Mouse (Mus musculus) 416B (cell line): ENCODE measurements at regions not wholly inside any gene's neighbourhood (a gene's known extent, or its start where the extent isn't known, plus 50 kb on each side); places are given as distances from the start of the nearest gene placed in this dataset.

Experiments used
- DNase-seq: peaks from one replicate; pipeline ENCODE4 v3.0.0; 2011; ENCODE audit warnings: low read depth

DNA sequence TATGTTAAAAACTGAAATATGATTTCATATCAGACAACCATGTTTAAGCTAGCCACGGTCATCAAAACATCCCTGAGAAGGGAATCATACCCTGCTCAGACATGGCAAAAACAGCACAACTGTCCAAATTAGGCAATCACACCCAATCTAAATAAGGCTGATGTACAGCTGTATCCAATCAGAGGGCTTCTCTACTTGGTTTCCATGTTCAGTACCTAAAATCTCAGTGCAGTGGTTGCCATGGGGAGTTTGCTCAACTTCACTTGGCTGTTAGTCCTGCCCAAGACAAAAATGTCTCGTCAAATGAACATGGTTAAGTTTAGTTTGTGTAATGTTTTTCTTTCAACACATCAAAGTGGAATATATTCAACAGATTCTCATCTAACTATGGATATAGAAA lies 987.0 kb downstream of the Cdh9 start:
- DNase-seq = no peak

DNA sequence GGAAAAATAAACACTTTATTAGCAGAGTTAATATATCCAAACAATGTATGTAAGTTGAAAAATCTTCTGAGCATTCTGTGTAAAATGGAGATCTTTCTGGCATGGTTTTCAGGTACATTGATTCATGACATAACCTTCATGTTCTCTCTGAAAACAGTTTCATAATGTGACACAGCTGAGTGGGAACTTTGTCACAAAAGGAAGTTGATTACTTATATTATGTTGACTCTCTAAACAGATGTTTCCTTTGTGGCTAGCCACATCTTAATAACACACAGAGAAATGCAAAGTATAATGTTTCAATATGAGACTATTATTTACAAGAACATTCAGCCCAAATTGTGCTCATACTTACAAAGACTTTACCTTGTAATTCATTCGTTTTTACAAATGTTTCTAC lies 1002.1 kb downstream of the Cdh9 start:
- DNase-seq = peak; percentile 73

DNA sequence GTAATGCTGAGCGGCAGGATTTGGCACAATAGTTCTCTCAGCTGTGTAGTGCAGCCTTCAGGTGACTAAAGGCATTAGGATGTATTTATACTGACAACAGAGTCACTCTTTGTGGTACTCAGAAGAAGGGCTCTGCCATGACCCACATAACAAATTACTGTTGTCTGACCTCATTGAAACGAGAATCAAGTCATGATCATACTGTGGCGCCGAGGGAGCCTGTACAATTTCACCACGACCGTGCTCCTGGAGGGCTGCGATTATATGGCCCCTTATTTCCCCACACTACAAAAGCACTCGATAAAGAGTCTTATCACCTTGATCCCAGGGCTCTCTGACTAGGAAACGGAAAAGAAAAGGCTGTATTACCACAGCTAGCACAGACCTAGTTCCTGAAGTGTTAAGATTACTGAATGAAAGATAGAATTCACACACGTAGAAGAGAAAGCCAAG lies 1041.7 kb downstream of the Cdh9 start:
- DNase-seq = no peak

DNA sequence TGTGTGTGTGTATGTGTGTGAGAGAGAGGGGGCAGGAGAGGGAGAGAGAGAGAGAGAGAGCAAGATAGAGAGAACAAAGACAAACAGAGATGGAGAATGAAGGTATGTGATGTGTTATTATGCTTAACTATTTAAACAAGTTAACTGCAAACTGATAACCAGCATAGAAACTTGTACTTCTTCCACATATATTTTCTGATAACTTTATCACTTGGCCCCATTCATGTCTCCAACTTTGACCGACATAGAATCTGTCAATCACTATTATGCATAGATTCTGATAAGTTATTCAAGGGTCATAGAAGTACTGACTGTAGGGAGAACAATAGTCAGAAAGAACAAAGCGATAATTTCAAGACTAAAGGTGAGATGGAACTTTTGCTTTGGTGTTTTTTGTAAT lies 1039.0 kb upstream of the Cdh10 start:
- no peak for DNase-seq

GRCm38 (mm10) chr15:17783368-17783767 lies 1035.4 kb upstream of the Cdh10 start:
- DNase-seq = no peak

DNA sequence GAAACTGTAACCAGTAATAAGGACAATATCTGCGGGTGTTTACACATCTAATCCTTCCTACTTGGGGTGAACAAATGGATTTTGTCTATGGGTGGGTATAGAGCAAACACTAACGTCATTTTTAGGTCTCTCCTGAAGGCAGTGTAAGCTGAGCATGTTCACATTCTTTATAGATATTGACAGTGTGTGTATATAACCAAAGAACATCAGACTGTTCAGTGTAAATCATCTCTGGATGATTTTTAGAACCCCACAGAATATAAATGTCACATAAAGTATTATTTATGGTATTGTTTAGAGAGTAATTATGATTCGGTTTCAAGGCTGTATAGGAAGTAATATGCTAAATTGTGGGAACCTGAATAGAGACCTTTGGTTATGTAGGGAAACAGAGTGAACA lies 1021.2 kb upstream of the Cdh10 start:
- no peak for DNase-seq

- DNase-seq = peak; percentile 17
Measured at GRCm38 (mm10) chr15:17801424-17801823, 1017.3 kb upstream of the Cdh10 start.

- no peak for DNase-seq
Measured at GRCm38 (mm10) chr15:17803107-17803506, 1015.6 kb upstream of the Cdh10 start.

- DNase-seq = no peak
Measured at GRCm38 (mm10) chr15:17830376-17830775, 988.4 kb upstream of the Cdh10 start.

- no peak for DNase-seq
Measured at GRCm38 (mm10) chr15:17831987-17832386, 986.8 kb upstream of the Cdh10 start.

DNA sequence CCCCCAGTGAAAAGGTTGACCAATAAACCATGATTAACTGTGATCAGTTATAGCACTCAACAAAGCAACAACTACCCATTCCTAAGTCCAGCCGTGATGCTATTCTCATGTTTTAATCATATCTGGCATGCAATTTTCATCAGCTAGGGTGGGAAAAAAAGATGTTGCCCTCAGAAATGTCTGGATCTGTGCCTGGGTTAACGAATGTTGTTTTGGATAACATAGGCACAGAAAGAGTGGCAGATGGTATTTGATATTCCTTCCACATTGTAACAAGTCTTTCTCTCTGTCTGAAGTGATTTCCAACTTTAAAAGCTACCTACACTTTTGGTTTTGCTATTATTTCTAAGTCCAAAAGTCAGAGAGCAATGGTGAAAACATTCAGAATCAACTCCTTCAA lies 938.6 kb upstream of the Cdh10 start:
- DNase-seq = no peak

GRCm38 (mm10) chr15:17889309-17889708 lies 929.4 kb upstream of the Cdh10 start:
- no peak for DNase-seq

- no peak for DNase-seq
Measured at GRCm38 (mm10) chr15:17900026-17900425, 918.7 kb upstream of the Cdh10 start.

- no peak for DNase-seq
Measured at GRCm38 (mm10) chr15:17912241-17912640, 906.5 kb upstream of the Cdh10 start.

GRCm38 (mm10) chr15:17932573-17932972 lies 886.2 kb upstream of the Cdh10 start:
- DNase-seq = no peak

- no peak for DNase-seq
Measured at GRCm38 (mm10) chr15:17933875-17934274, 884.9 kb upstream of the Cdh10 start.

DNA sequence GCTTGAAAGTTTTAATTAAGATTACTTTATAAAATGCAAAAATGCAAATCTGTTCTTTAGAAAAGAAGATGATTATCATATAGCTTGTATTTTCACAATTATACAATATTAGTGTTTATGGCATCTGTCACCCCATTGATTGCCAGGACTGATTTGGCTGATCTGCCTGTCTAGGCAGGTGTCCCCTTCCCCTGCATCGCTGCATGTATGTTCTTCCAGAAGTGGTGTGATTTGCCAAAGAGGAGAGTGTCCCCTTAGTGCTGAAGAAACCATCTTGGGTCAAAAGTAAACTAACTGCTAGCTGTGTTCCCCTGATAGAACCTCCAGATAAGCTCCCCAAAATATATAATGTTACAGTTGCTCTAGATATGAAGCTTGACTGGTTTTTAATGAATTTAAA lies 883.3 kb upstream of the Cdh10 start:
- DNase-seq = no peak

DNA sequence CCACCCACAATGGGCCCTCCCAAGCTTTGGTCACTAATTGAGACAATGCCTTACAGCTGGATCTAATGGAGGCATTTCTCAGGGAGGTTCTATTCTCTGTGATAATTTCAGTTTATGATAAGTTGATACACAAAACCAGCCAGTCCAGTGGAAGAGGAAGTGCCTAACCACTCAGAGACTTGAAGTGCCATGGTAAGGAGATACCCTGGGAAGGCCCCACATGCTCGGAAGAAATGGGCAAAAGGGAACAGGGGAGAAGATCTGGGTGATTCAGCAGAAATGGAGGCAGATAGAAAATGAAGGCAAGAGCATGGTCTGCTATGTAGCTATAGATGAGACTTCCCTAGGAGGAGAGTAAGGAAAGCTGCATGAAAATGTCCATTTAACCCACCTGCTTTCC lies 856.0 kb upstream of the Cdh10 start:
- peak; percentile 18 for DNase-seq

- DNase-seq = no peak
Measured at GRCm38 (mm10) chr15:17963240-17964209, 855.2 kb upstream of the Cdh10 start.

DNA sequence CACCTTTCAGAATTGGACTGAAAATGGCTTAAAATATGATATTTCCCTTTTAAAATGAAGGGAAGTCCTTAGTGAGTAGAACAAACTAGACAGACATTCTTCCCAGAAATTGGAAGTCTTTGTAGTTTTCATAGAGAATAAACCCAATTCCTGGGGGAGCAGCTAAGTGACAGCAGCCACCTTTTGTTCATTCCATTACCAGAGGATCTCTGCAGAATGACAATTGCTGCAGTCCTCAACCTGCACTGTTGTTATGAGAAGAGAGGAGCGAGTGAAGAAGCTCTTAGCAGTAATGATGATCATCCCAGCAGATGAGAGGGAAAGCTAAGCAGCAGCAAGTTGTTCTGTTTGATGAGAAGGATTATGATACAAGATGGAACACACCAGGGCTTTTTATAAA lies 831.0 kb upstream of the Cdh10 start:
- no peak for DNase-seq

GRCm38 (mm10) chr15:18032626-18033025 lies 786.1 kb upstream of the Cdh10 start:
- DNase-seq = no peak

- DNase-seq = no peak
Measured at GRCm38 (mm10) chr15:18052219-18053030, 766.3 kb upstream of the Cdh10 start.

GRCm38 (mm10) chr15:18065515-18065914 lies 753.2 kb upstream of the Cdh10 start:
- DNase-seq = no peak
